Mouse (Mus musculus) spleen, adult 2 months (tissue): ENCODE data around the gene Epb41l4b.

Experiments used
- CTCF ChIP-seq: fragments of 200-500 bp; IDR thresholded peaks from 2 replicates; pipeline ENCODE4 v1.5.1; 2011; ENCODE audit warnings: mild to moderate bottlenecking, inconsistent platforms; ENCODE audit not compliant: insufficient read depth, insufficient read length, insufficient replicate concordance; ENCODE audit errors: extremely low read depth
- POLR2A ChIP-seq: fragments of 200-500 bp; IDR thresholded peaks from 2 replicates; pipeline ENCODE4 v1.6.1; 2011; ENCODE audit warnings: low read depth, low read length, inconsistent platforms

- TF ChIP-seq CTCF = no peak
- TF ChIP-seq POLR2A = no peak
Observed at GRCm38 (mm10) chr4:56965586-56966179, 177.6 kb downstream of the Epb41l4b start.
